Mouse (Mus musculus): Measurements from ENCODE around the gene Ctcfl.

DNA sequence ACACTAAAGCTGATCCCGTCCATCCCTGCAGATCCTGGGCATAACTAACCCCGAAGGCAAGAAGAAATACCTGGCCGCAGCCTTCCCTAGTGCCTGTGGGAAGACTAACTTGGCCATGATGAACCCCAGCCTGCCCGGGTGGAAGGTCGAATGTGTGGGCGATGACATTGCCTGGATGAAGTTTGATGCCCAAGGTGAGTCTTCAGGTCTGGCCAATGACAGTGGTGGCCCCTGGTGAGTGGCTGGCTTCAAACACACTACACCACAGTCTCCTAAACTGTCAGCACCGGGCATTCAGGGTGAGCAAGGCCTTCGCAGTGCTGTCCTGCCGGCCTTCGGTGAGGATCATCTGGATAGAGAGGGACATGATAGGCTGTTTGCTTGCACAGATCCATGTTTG lies 36.6 kb upstream of the Ctcfl start:
- no peak for TF ChIP-seq CTCF (IDR thresholded peaks at IDR 0.05; ENCODE audit: control insufficient read depth, insufficient read depth, insufficient replicate concordance, low read depth, low read length)
- no peak for TF ChIP-seq POLR2A (IDR thresholded peaks at IDR 0.05; ENCODE audit: control insufficient read depth, low read depth, low read length)

All from testis, adult 2 months (tissue).